Mouse (Mus musculus): Measurements from ENCODE around the gene P2rx4. TPM values are rescaled to one million over a fixed set of nuclear protein-coding genes. Genes with fewer than 3 reads are reported as not detected.

Gene P2rx4
- polyA plus RNA-seq, 1 experiment from 2014 or later, result 33.3 TPM

GRCm38 (mm10) chr5:122731991-122732673, 24.8 kb downstream of the P2rx4 start:
- H3K36me3 ChIP-seq (ENCODE audit: control insufficient read depth, insufficient read depth, low read length), result no peaks in the 10 kb centered on the region
- H3K4me2 ChIP-seq (ENCODE audit: low read depth, low read length), result peak overlapping the region; percentile 14; the same call in 1 of the 2 replicates
- H3K27ac ChIP-seq (ENCODE audit: low read length), result peak overlapping the region; percentile 52
- peaks cover 14% of the 10 kb centered on the region; the same call in 1 of the 2 replicates for H3K4me1 ChIP-seq (ENCODE audit: control insufficient read depth, insufficient read depth, low read length)
- H3K9me3 ChIP-seq (replicated peaks; ENCODE audit: control insufficient read depth, low read length), result no peaks in the 10 kb centered on the region
- ATAC-seq (ENCODE audit: insufficient read depth, low FRiP score), result peak; percentile 61; the same call in 1 of the 2 replicates
- no peaks in the 10 kb centered on the region for H3K27me3 ChIP-seq (ENCODE audit: control insufficient read depth, insufficient read depth, low read length)
- no peak overlapping the region for H3K4me3 ChIP-seq (replicated peaks; ENCODE audit: low read length)
- 15% methylated on average over 15 of the region's 15 CpGs for WGBS
- no peak overlapping the region for H3K9ac ChIP-seq (ENCODE audit: low read length)

- ATAC-seq (ENCODE audit: insufficient read depth, low FRiP score), result no peak
- no peaks in the 10 kb centered on the region for H3K9me3 ChIP-seq (replicated peaks; ENCODE audit: control insufficient read depth, low read length)
- no peaks in the 10 kb centered on the region for H3K27me3 ChIP-seq (ENCODE audit: control insufficient read depth, insufficient read depth, low read length)
- H3K4me1 ChIP-seq (ENCODE audit: control insufficient read depth, insufficient read depth, low read length), result peaks cover 14% of the 10 kb centered on the region; the same call in 1 of the 2 replicates
- H3K9ac ChIP-seq (ENCODE audit: low read length), result no peak overlapping the region; the same call in 1 of the 2 replicates
- no peak overlapping the region for H3K4me3 ChIP-seq (replicated peaks; ENCODE audit: low read length)
- H3K4me2 ChIP-seq (ENCODE audit: low read depth, low read length), result no peak overlapping the region
- H3K27ac ChIP-seq (ENCODE audit: low read length), result no peak overlapping the region
- no peaks in the 10 kb centered on the region for H3K36me3 ChIP-seq (ENCODE audit: control insufficient read depth, insufficient read depth, low read length)
- WGBS, result 58% methylated on average over 17 of the region's 17 CpGs
Measured at GRCm38 (mm10) chr5:122733881-122734280, 26.5 kb downstream of the P2rx4 start.

GRCm38 (mm10) chr5:122735853-122736252, 28.5 kb downstream of the P2rx4 start:
- H3K36me3 ChIP-seq (ENCODE audit: control insufficient read depth, insufficient read depth, low read length), result no peaks in the 10 kb centered on the region
- H3K9me3 ChIP-seq (replicated peaks; ENCODE audit: control insufficient read depth, low read length), result no peaks in the 10 kb centered on the region
- no peak for ATAC-seq (ENCODE audit: insufficient read depth, low FRiP score)
- H3K4me2 ChIP-seq (ENCODE audit: low read depth, low read length), result no peak overlapping the region
- WGBS, result 84% methylated on average over 7 of the region's 7 CpGs
- no peak overlapping the region for H3K9ac ChIP-seq (ENCODE audit: low read length)
- H3K4me3 ChIP-seq (replicated peaks; ENCODE audit: low read length), result no peak overlapping the region
- H3K27me3 ChIP-seq (ENCODE audit: control insufficient read depth, insufficient read depth, low read length), result no peaks in the 10 kb centered on the region
- H3K27ac ChIP-seq (ENCODE audit: low read length), result no peak overlapping the region
- peaks cover 14% of the 10 kb centered on the region; the same call in 1 of the 2 replicates for H3K4me1 ChIP-seq (ENCODE audit: control insufficient read depth, insufficient read depth, low read length)

GRCm38 (mm10) chr5:122736761-122737160, 29.4 kb downstream of the P2rx4 start:
- Histone ChIP-seq H3K9ac (ENCODE audit: low read length) (no peak overlapping the region), H3K4me2 (ENCODE audit: low read depth, low read length) (no peak overlapping the region), H3K4me3 (replicated peaks; ENCODE audit: low read length) (no peak overlapping the region), H3K4me1 (ENCODE audit: control insufficient read depth, insufficient read depth, low read length) (peaks cover 10% of the 10 kb centered on the region; the same call in 1 of the 2 replicates), H3K9me3 (replicated peaks; ENCODE audit: control insufficient read depth, low read length) (no peaks in the 10 kb centered on the region), H3K27me3 (ENCODE audit: control insufficient read depth, insufficient read depth, low read length) (no peaks in the 10 kb centered on the region), H3K27ac (ENCODE audit: low read length) (no peak overlapping the region), H3K36me3 (ENCODE audit: control insufficient read depth, insufficient read depth, low read length) (no peaks in the 10 kb centered on the region)
- no peak for ATAC-seq (ENCODE audit: insufficient read depth, low FRiP score)
- 86% methylated on average over 15 of the region's 15 CpGs for WGBS

GRCm38 (mm10) chr5:122743880-122744422, 36.6 kb downstream of the P2rx4 start:
- H3K9ac ChIP-seq (ENCODE audit: low read length), result no peak overlapping the region
- peaks cover 8% of the 10 kb centered on the region; the same call in 1 of the 2 replicates for H3K36me3 ChIP-seq (ENCODE audit: control insufficient read depth, insufficient read depth, low read length)
- no peaks in the 10 kb centered on the region for H3K4me1 ChIP-seq (ENCODE audit: control insufficient read depth, insufficient read depth, low read length)
- no peak for ATAC-seq (ENCODE audit: insufficient read depth, low FRiP score)
- no peak overlapping the region for H3K4me3 ChIP-seq (replicated peaks; ENCODE audit: low read length)
- WGBS, result 82% methylated on average over 13 of the region's 13 CpGs
- H3K27ac ChIP-seq (ENCODE audit: low read length), result no peak overlapping the region
- H3K27me3 ChIP-seq (ENCODE audit: control insufficient read depth, insufficient read depth, low read length), result no peaks in the 10 kb centered on the region
- no peak overlapping the region for H3K4me2 ChIP-seq (ENCODE audit: low read depth, low read length)
- no peaks in the 10 kb centered on the region for H3K9me3 ChIP-seq (replicated peaks; ENCODE audit: control insufficient read depth, low read length)

GRCm38 (mm10) chr5:122747950-122748349, 40.6 kb downstream of the P2rx4 start:
- peaks cover 8% of the 10 kb centered on the region; the same call in 1 of the 2 replicates for H3K36me3 ChIP-seq (ENCODE audit: control insufficient read depth, insufficient read depth, low read length)
- WGBS, result 74% methylated on average over 7 of the region's 7 CpGs
- H3K27ac ChIP-seq (ENCODE audit: low read length), result no peak overlapping the region
- no peak for ATAC-seq (ENCODE audit: insufficient read depth, low FRiP score)
- H3K9me3 ChIP-seq (replicated peaks; ENCODE audit: control insufficient read depth, low read length), result no peaks in the 10 kb centered on the region
- H3K4me2 ChIP-seq (ENCODE audit: low read depth, low read length), result no peak overlapping the region
- no peaks in the 10 kb centered on the region for H3K27me3 ChIP-seq (ENCODE audit: control insufficient read depth, insufficient read depth, low read length)
- H3K4me1 ChIP-seq (ENCODE audit: control insufficient read depth, insufficient read depth, low read length), result no peaks in the 10 kb centered on the region
- H3K9ac ChIP-seq (ENCODE audit: low read length), result no peak overlapping the region
- H3K4me3 ChIP-seq (replicated peaks; ENCODE audit: low read length), result no peak overlapping the region

- 74% methylated on average over 16 of the region's 16 CpGs for WGBS
Measured at GRCm38 (mm10) chr5:122754477-122754876, 47.1 kb downstream of the P2rx4 start.

GRCm38 (mm10) chr5:122755620-122756019, 48.3 kb downstream of the P2rx4 start:
- no peak overlapping the region for H3K4me3 ChIP-seq (replicated peaks; ENCODE audit: low read length)
- H3K9me3 ChIP-seq (replicated peaks; ENCODE audit: control insufficient read depth, low read length), result peaks cover 8% of the 10 kb centered on the region; the same call in 1 of the 2 replicates
- no peak overlapping the region for H3K4me2 ChIP-seq (ENCODE audit: low read depth, low read length)
- no peaks in the 10 kb centered on the region for H3K27me3 ChIP-seq (ENCODE audit: control insufficient read depth, insufficient read depth, low read length)
- no peak overlapping the region for H3K27ac ChIP-seq (ENCODE audit: low read length)
- 93% methylated on average over 4 of the region's 4 CpGs for WGBS
- no peaks in the 10 kb centered on the region for H3K4me1 ChIP-seq (ENCODE audit: control insufficient read depth, insufficient read depth, low read length)
- peaks cover 16% of the 10 kb centered on the region; the same call in 1 of the 2 replicates for H3K36me3 ChIP-seq (ENCODE audit: control insufficient read depth, insufficient read depth, low read length)
- ATAC-seq (ENCODE audit: insufficient read depth, low FRiP score), result no peak
- H3K9ac ChIP-seq (ENCODE audit: low read length), result no peak overlapping the region

More at GRCm38 (mm10) chr5:122754477-122754876, 47.1 kb downstream of the P2rx4 start:
- H3K27ac ChIP-seq (ENCODE audit: low read length), result no peak overlapping the region
- no peaks in the 10 kb centered on the region for H3K27me3 ChIP-seq (ENCODE audit: control insufficient read depth, insufficient read depth, low read length)
- no peak overlapping the region for H3K9ac ChIP-seq (ENCODE audit: low read length)
- ATAC-seq (ENCODE audit: insufficient read depth, low FRiP score), result no peak
- H3K9me3 ChIP-seq (replicated peaks; ENCODE audit: control insufficient read depth, low read length), result peaks cover 8% of the 10 kb centered on the region; the same call in 1 of the 2 replicates
- no peak overlapping the region for H3K4me2 ChIP-seq (ENCODE audit: low read depth, low read length)
- H3K36me3 ChIP-seq (ENCODE audit: control insufficient read depth, insufficient read depth, low read length), result peaks cover 16% of the 10 kb centered on the region; the same call in 1 of the 2 replicates
- H3K4me3 ChIP-seq (replicated peaks; ENCODE audit: low read length), result no peak overlapping the region
- no peaks in the 10 kb centered on the region for H3K4me1 ChIP-seq (ENCODE audit: control insufficient read depth, insufficient read depth, low read length)

- Histone ChIP-seq H3K4me3 (replicated peaks; ENCODE audit: low read length) (no peak overlapping the region), H3K9ac (ENCODE audit: low read length) (no peak overlapping the region), H3K27ac (ENCODE audit: low read length) (no peak overlapping the region), H3K4me1 (ENCODE audit: control insufficient read depth, insufficient read depth, low read length) (no peaks in the 10 kb centered on the region), H3K9me3 (replicated peaks; ENCODE audit: control insufficient read depth, low read length) (peaks cover 8% of the 10 kb centered on the region; the same call in 1 of the 2 replicates), H3K36me3 (ENCODE audit: control insufficient read depth, insufficient read depth, low read length) (peaks cover 16% of the 10 kb centered on the region; the same call in 1 of the 2 replicates), H3K4me2 (ENCODE audit: low read depth, low read length) (no peak overlapping the region), H3K27me3 (ENCODE audit: control insufficient read depth, insufficient read depth, low read length) (no peaks in the 10 kb centered on the region)
- WGBS, result 72% methylated on average over 6 of the region's 6 CpGs
- no peak for ATAC-seq (ENCODE audit: insufficient read depth, low FRiP score)
Measured at GRCm38 (mm10) chr5:122756144-122756543, 48.8 kb downstream of the P2rx4 start.
